Mouse (Mus musculus) brain, embryonic 14.5 days (tissue): Measurements from ENCODE around the gene Dyrk1a. TPM values are rescaled to one million over a fixed set of nuclear protein-coding genes. Genes with fewer than 3 reads are reported as not detected.
"Not testable (repeated sequence)": the region's sequence is repeated elsewhere in the genome, so short reads cannot be mapped to it uniquely, and the experiment has no call there.

Source experiments
- DNase-seq: peaks from one replicate; pipeline ENCODE4 v3.0.0-alpha.2; 2011; ENCODE audit warnings: low read depth
- CTCF ChIP-seq: fragments of 200-500 bp; IDR thresholded peaks from 2 replicates; pipeline ENCODE4 v1.5.1; 2012; ENCODE audit warnings: inconsistent platforms, mild to moderate bottlenecking, moderate library complexity, borderline replicate concordance; ENCODE audit not compliant: insufficient read depth, insufficient read length; ENCODE audit errors: extremely low read depth
- POLR2A ChIP-seq: fragments of 200-500 bp; IDR thresholded peaks from 2 replicates; pipeline ENCODE4 v1.6.1; 2012; ENCODE audit warnings: mild to moderate bottlenecking, inconsistent platforms, borderline replicate concordance; ENCODE audit not compliant: poor library complexity, insufficient read depth, insufficient read length, severe bottlenecking; ENCODE audit errors: extremely low read depth
- polyA plus RNA-seq: library from polyadenylated mRNA; depleted of rRNA; stranded (reverse); fragments of >200 nt; gene quantifications from 2 replicates; pipeline ENCODE4 v1.2.3, GENCODE M21; 2012

Dyrk1a gene
- polyA plus RNA-seq, 1 experiment: 57.3 TPM

GRCm38 (mm10) chr16:94667557-94667956 is 97.7 kb downstream of the Dyrk1a start:
- TF ChIP-seq CTCF (no peak), POLR2A (no peak)
- DNase-seq: no peak

- TF ChIP-seq POLR2A (no peak), CTCF (no peak)
- no peak for DNase-seq
Measured at GRCm38 (mm10) chr16:94671313-94671712, 101.5 kb downstream of the Dyrk1a start.

GRCm38 (mm10) chr16:94680924-94681323 is 111.1 kb downstream of the Dyrk1a start:
- TF ChIP-seq CTCF (no peak), POLR2A (no peak)
- DNase-seq: no peak

GRCm38 (mm10) chr16:94681760-94682159 is 112.0 kb downstream of the Dyrk1a start:
- no peak for TF ChIP-seq CTCF
- TF ChIP-seq POLR2A: no peak
- no peak for DNase-seq

- no peak for DNase-seq
- no peak for TF ChIP-seq CTCF
- TF ChIP-seq POLR2A: no peak
Measured at GRCm38 (mm10) chr16:94683960-94684359, 114.2 kb downstream of the Dyrk1a start.

- TF ChIP-seq POLR2A (no peak), CTCF (no peak)
- no peak for DNase-seq
Measured at GRCm38 (mm10) chr16:94693687-94694305, 124.0 kb downstream of the Dyrk1a start.

- DNase-seq: no peak
Measured at GRCm38 (mm10) chr16:94697553-94697952, 127.7 kb downstream of the Dyrk1a start.

GRCm38 (mm10) chr16:94698234-94698633 is 128.4 kb downstream of the Dyrk1a start:
- not testable (repeated sequence) for DNase-seq

More at GRCm38 (mm10) chr16:94697553-94697952, 127.7 kb downstream of the Dyrk1a start:
- TF ChIP-seq POLR2A (no peak), CTCF (no peak)

- TF ChIP-seq CTCF (no peak), POLR2A (no peak)
- DNase-seq: no peak
Measured at GRCm38 (mm10) chr16:94701141-94701540, 131.3 kb downstream of the Dyrk1a start.

- TF ChIP-seq CTCF (no peak), POLR2A (no peak)
- no peak for DNase-seq
Measured at GRCm38 (mm10) chr16:94701971-94702370, 132.2 kb downstream of the Dyrk1a start.

- TF ChIP-seq CTCF (peak; percentile 95), POLR2A (no peak)
- peak; percentile 88 for DNase-seq
Measured at GRCm38 (mm10) chr16:94713480-94714094, 143.8 kb downstream of the Dyrk1a start.

GRCm38 (mm10) chr16:94714483-94714882 is 144.7 kb downstream of the Dyrk1a start:
- no peak for DNase-seq
- TF ChIP-seq CTCF (no peak), POLR2A (no peak)

- DNase-seq: no peak
- TF ChIP-seq CTCF (no peak), POLR2A (no peak)
Measured at GRCm38 (mm10) chr16:94717051-94717450, 147.2 kb downstream of the Dyrk1a start.

- DNase-seq: peak; percentile 49
- no peak for TF ChIP-seq CTCF
- no peak for TF ChIP-seq POLR2A
Measured at GRCm38 (mm10) chr16:94718919-94719318, 149.1 kb downstream of the Dyrk1a start.
